Mouse (Mus musculus): ENCODE data around the gene Git1.

DNA sequence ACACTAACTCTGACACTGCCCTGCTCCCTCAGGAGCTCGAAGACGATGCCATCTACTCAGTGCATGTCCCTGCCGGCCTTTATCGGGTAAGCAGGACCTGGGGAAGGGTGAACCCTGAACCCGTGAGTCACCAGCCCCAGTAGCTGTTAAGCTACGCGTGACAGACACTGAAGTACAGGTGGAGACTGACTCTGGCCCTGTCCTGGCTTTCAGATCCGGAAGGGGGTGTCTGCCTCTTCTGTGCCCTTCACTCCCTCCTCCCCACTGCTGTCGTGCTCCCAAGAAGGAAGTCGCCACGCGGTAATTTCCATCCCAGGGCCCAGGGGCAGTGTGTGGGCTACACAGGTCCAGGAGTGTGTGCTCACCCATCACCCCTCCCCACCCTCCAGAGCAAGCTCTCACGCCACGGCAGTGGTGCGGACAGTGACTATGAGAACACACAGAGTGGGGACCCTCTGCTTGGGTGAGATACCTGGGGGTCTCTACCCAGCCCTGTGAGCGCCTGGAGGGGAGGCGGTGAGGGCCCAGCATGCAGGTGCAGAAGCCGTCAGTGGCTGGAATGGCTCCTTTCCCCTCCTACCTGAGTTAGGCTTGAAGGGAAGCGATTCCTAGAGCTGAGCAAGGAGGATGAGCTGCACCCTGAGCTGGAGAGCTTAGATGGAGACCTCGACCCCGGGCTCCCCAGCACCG, 12.1 kb downstream of the Git1 start:
- no peak for TF ChIP-seq CTCF (IDR thresholded peaks at IDR 0.05; ENCODE audit: borderline replicate concordance, insufficient read depth, low read depth, low read length)
- no peak for TF ChIP-seq POLR2A (IDR thresholded peaks at IDR 0.05; ENCODE audit: borderline replicate concordance, insufficient read depth, low read length)

Data from cerebellum, adult 2 months (tissue).